Mouse (Mus musculus) neutrophil, adult 5-6 weeks (primary cell): ENCODE measurements around the gene Gpx1. TPM values are rescaled to one million over a fixed set of nuclear protein-coding genes. Genes with fewer than 3 reads are reported as not detected.
A peak's percentile ranks its signal among the peaks of the same experiment; 100 is the strongest.

Source experiments
- ATAC-seq: fragments of 151-379, 151-347 bp; 2 replicates; pipeline ENCODE4 v1.8.0; 2017; ENCODE audit warnings: mild to moderate bottlenecking, moderate TSS enrichment; ENCODE audit not compliant: insufficient number of reproducible peaks, poor library complexity, low FRiP score, severe bottlenecking; ENCODE audit errors: extremely low read depth
- total RNA-seq: library from RNA; stranded (forward); fragments of 200-1000 nt; gene quantifications from 2 replicates; pipeline ENCODE4 v1.2.3, GENCODE M21; 2017

Gpx1 gene
- total RNA-seq, 1 experiment from 2014 or later: 689 TPM

DNA sequence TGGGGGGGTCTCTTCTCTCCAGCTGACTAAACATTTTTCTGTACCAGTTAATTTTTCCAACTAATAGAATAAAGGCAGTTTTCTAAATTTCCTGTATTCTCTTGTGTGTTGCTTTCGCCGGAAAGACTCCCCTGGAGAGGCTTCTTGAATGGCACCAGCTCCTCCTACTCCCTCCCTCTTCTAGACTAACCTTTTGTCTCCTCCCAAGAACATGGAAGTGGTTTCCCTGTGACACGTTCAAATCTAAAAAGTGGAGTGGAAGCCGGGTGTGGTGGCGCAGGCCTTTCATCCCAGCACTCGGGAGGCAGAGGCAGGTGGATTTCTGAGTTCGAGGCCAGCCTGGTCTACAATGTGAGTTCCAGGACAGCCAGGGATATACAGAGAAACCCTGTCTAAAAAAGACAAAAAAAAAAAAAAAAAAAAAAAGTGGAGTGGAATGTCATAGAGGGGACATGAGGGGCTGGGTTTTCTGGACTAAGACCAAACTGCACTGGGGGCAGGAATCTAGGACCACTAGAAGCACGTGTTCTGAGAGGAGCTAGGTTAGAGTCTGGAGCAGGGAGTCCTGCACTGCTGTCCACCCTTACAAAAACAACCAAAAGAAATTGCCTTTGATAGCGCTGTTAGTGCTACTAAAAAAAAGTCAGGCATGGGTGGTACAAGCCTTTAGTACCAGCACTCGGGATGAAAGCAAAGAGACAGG lies 704 bp upstream of the Gpx1 start:
- ATAC-seq: no peak

DNA sequence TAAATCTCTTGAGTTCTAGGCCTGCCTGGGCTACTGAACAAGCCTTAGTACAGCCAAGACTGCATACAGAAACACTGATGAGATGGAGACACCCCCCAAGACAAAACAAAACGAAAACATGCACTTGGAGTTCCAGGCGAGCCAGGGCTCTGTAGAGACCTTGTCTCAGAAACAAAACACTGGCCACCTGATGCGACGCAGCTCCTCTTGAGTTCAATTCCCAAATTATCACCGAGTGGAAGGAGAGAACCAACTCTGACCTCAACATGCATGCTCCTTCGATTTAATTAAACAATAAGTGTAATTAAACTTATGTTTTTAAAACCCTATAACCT lies 185 bp upstream of the Gpx1 start:
- no peak for ATAC-seq

DNA sequence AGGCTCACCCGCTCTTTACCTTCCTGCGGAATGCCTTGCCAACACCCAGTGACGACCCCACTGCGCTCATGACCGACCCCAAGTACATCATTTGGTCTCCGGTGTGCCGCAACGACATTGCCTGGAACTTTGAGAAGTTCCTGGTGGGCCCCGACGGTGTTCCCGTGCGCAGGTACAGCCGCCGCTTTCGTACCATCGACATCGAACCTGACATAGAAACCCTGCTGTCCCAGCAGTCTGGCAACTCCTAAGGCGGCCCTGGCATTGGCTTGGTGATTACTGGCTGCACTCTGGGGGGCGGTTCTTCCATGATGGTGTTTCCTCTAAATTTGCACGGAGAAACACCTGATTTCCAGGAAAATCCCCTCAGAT lies 1.2 kb downstream of the Gpx1 start:
- ATAC-seq: no peak

DNA sequence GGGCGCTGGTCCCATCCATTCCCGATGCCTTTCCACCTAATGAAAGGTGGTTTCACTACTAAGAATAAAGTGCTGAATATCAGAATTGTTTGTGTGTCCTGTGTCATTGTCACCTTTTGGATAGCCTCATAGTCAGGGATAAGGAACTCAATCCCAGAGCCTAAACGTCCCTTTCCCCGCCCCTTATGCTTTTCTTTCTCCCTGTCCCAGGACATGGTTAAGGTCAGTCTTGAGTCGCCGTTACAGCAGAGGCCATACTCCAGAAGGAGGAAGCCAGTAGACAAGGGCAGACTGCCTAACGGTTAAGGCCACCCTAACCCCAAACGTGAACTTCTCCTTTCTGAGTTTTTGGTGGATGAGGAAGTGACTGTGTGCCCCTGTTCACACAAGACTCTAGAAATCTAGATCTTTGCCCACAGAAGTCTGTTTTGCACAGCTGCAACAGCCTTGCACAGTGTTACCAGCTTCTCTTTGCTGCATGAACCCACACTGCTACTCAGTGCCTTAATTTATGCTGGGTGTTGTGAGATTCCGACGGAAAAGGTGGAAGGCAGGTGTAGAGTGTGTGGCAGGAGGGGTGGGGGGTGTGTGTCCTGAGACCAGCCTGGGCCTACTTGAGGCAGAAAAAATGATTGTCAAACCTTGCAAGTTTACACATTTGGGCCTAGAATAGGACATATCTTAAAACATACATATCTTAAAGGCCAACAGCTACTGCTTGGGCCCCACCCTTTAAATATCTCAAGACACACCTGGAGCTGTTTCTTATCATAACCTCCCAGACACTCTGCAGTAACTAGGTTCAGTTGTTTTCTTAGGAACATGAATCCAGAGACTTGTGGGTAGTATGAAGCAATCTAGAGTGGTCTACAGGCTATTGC lies 1.8 kb downstream of the Gpx1 start:
- ATAC-seq: peak; percentile 67

DNA sequence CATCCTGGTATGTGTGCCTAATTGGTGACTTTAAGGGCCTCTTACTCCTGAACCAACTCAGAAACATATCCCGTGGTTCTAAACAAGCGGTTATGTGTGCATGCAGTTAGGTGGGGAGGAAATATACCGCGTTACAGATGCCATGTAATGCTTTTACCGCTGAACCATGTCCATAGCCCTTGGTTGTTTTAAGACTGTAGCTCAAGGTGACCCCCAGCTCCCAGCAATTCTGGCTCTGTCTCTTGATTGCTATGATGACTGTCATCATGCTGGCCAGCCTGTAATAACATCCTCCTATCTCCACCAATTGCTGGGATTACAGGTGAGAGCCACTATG lies 2.4 kb downstream of the Gpx1 start:
- ATAC-seq: no peak

DNA sequence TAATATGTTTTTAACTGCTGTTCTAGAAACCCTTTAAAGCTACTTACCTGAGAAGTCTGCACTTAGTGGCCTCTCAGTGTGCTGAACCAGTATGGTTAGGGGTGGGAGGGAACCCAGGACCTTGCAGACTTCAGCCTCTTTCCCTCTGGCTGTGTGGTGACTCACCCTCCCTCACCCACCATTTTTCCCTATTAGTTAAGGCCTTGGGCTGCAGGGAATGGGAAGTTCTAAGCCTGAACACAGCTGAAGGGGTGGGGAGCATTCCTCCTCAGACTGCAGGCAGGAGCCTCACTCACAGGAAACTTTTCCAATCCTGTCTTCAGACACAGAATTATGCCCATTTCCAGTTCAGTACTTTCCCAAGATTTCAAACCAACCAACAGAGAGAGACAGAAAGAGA lies 3.1 kb downstream of the Gpx1 start:
- no peak for ATAC-seq

DNA sequence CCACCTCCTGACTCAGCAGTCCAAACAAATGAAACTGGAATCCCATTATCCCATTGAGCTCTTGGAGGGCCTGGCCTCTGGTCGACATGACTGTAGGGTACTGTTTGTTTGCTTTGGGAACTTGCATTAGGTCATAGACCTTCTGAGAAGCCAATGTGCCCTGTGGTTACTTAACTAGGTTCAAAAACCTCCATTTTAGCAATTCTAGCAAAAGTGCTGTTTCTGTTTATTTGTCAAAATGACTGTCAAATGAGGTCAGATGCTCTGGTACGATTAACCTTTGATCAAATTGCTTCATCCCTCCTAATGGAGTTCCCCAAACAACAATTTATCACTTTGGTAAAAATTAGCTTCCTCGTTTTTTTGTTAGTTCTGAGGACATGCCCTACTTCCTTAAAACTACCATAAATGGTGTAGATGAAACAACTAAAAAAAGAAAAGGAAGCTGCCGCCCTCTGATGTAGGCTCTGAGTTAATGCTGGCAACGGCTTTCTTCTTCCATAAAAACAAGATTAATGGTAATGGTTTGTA lies 3.7 kb downstream of the Gpx1 start:
- ATAC-seq: no peak

DNA sequence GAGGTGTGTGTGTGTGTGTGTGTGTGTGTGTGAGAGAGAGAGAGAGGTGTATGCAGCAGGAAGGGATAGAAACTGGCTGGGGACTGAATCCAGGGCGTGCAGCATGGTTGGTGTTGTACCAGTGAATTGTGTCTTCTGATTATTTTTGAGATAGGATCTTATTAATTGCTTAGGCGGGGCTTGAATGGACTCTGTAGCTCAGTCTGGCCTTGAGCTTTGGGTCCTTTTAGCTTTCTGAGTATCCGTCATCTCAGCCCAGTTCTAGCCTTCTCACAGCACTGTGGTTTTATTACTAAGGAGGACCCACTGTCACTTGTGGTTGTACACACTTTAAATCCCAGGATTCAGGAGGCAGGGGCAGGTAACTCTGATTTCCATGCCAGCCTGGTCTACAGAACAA lies 4.6 kb downstream of the Gpx1 start:
- no peak for ATAC-seq

DNA sequence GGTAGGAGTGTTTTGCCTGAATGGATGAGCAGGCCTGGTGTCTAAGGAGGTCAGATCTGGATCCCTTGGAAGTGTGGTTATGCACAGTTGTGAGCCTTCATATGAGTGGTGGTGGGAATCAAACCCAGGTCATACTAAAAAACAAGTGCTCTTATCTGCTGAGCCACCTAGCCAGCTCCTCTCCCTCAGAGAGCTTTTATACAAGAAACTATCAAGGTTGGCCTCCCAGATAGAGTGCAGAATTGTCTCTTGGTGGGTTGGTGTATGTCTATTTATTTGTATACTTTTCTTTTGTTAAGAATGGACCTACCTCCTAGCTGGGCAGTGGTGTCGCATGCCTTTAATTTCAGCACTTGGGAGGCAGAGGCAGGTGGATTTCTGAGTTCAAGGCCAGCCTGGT lies 5.1 kb downstream of the Gpx1 start:
- no peak for ATAC-seq

DNA sequence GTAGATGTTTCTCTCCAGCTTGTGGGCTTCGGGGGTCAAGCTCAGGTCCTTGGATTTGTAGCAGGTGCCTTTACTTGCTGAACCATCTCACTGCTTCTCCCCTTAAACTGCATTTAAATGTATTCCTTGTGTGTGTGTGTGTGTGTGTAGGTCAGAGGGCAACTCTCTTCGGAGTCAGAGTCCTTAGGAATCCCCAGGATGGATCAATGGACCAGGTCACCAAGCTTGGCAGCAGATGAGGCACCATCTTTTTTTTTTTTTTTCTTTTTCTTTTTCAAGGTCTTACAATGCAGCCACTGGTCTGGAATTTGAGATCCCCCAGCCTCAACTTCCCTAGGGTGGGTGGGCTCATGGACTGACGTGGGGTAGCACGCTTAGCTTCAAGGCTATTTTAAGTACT lies 5.8 kb downstream of the Gpx1 start:
- ATAC-seq: no peak

DNA sequence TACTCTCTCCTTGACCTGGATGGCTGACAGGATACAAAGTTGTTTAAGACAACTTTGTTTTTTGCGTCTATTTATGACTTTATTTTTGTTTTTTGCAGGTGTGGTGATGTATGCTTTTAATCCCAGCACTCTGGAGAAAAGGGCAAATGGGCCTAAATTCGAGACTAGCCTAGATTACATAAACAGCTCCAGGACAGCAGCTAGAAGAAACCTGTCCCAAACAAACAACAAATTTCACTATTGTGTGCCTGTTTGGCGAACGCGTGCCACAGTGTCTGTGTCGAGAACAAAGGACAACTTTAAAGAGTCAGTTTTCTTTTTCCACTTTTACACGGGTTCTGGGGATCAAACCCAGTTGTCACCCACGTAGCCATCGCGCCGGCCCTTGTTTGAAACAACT lies 8.3 kb downstream of the Gpx1 start:
- ATAC-seq: no peak

DNA sequence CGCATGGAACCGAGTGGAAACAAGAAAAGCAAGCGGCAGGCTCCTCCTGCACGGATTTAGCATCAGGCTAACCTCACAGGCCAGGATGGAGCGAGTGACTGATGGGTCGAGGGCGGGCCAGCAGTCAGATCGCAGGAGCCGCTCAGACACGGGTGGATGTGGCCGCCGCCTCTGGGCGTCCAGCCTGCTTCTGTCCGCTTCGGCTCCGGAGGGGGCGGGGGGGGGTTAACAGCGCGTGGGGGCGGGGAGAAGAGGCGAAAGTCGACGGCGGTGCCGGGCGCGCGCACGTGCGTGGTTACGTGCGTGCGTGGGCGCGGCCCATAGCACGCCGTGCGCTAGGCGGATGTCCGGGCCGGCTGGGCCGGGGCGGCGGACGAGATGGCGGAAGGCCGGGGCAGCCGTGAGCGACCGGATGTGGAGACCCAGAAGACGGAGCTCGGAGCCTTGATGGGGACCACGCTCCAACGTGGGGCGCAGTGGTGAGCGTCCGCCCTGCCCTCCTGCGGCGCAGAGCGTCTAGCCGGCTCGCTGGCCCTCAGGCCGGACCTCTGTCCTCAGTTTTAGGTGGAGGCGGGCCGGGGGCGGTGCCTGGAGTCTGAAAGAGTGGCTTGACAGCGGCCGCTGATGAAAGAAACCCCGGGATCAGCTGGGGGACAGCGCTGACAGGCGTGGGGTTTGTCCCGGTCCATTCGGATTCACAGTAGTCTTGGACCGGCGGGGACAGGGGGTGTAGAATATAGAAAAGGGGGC lies 9.0 kb downstream of the Gpx1 start, which contains the start of gene Usp4:
Gene Usp4 (plus strand): TSS at position 314 of the 750 bp plus-strand sequence.
- peak; percentile 85 for ATAC-seq

DNA sequence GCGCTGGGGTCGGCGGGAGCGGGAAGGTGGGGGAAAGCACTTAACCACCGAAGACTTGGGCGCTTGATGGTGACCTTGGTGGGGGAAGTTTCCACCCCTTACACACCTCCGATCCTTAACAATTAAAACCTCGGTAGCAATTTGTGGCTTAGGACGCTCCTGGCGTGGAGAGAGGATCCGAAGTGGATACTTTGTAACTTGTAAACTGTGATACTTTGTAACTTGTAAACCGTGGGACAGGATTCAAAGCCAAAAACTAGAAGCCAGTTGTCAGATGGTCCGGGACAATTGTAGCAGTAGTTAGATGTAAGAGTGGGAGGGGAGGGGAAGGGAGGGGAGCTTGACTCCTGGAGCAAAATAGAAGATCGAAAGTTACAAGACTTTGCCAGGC lies 9.6 kb downstream of the Gpx1 start:
- ATAC-seq: no peak

DNA sequence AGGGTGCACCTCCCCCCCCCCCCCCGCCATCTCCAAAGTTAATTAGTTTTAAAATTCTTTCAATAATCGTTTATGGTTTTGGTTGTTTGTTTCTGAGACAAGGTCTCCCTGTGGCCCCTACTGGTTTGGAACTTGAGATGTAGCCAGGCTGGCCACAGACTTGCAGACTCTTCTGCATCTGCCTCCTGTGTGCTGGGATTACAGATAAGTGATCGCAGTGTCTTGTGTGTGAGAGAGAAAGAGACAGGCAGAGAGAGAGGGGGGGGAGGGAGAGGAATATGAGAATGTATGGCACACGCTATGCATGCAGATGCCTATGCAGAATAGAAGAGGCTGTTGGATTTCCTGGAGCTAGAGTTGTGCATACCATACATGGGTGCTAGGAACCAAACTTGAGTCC lies 11.0 kb downstream of the Gpx1 start:
- ATAC-seq: no peak

DNA sequence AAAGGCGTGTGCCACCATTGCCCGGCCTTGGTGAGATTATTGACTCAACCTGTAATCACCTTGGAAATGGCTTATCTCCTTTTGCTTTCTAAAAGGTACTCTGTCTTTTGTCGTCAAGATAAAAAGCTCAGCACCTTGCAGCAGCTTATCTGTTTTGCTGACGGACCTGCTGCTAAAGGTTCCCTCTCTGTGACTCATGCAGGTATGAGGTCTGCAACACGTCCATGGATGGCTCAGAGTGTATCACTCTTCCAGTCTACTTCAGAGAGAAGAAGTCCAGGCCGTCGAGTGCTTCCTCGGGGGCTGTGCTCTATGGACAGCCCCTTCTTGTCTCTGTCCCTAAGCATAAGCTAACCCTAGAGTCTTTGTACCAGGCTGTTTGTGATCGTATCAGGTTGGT lies 39.5 kb downstream of the Gpx1 start:
- ATAC-seq: no peak

DNA sequence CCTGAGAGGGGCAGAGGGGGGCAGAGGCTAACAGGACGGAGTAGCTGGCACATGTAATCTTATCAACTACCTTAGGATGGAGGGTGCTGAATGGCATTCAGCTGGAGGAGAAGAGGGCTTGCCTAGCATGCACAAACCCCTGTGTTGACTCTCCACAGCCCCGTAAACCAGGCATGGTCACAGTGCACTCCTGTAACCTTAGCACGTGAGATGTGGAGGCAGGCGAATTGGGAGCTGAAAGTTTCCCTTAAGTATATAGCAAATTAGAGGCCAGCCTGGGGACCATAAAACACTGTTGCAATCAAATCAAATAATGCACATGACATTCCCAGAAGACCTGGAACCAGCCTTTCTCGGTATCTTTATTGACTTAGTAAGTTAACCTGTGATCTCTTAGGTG lies 40.0 kb downstream of the Gpx1 start:
- ATAC-seq: no peak

DNA sequence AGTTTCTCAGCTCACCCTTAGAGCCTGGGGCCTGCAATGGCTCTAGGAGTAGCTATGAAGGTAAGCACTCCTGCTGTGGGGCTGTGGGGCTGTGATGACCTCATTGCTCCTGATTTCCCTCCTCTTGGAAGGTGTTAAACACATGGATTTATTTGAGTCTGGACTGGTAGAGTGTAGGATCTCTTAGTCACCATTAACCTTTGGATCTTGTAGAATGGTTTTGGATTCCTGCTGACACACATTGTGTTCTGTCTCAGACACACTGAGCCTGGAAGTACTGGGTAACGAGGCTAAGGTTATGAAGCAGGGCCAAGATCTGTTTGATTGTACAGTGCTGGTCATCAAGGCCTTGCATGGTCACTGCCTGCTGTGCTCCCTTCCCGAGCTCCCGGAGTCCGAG lies 40.6 kb downstream of the Gpx1 start:
- no peak for ATAC-seq

DNA sequence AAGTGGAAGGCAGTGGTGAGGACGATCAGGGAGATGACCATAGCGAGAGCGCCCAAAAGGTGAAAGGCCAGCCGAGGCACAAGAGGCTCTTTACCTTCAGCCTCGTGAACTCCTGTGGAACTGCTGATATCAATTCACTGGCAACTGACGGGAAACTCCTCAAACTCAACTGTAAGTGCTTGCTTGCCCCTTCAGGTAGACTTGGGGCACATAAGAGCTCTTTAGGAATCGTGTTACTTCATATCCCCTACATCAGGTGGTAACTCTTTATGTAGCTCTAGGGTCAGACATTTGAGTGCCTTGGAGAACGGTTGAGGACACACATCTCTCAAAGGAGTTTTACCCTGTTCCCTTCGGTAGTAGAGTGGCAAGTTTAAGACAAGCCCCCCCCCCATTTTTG lies 42.7 kb downstream of the Gpx1 start:
- ATAC-seq: no peak

DNA sequence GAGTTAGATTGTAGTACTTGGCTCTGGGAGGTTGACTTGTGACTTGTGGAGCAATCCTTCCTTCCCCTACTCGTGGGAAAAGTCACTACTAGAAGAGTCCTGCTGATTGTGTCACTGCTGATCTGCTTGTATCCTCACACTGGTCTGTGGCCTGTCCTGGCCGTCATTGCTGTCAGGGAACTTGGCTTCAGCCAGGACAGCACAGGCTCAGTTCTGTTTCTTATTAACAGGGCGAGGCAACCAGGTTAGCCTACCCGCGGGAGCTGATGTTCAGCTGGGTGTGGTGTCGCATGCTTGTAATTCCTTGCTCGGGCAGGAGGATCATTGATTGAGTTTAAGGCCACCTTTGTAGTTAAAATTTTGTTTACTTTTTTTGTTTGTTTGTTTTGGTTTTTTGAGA lies 46.3 kb downstream of the Gpx1 start:
- no peak for ATAC-seq

DNA sequence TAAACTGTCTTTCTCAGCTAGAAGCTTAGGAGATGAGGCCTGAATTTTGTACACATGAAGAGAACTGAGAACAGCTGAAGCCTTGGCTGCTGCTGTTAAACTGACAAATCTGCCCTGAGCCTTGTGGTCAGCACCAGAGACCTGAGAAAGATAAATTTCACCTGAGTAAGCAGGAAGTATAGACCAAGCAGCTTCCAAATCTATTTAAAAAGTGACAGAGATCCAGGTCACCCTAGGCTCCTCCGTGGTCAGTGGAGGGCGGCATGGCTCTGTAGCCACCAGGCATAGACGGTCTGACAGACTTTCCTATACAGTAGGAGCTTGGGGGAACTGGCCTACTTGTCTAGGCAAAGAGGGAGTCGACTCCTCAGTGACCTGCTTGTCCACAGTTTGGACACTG lies 48.1 kb downstream of the Gpx1 start:
- no peak for ATAC-seq
